Mouse (Mus musculus): ENCODE measurements around the gene Gmeb2. TPM values are rescaled to one million over a fixed set of nuclear protein-coding genes. Genes with fewer than 3 reads are reported as not detected.

Gene Gmeb2
- total RNA-seq, 2 experiments from 2014 or later = 12.1 to 14.5 TPM

- DNase-seq (ENCODE audit: low spot score in 2 of 2) = no peak
These were observed 54.4 kb downstream of the Gmeb2 start for GRCm38 (mm10) chr2:181233443-181233842.

- DNase-seq (ENCODE audit: low spot score in 2 of 2) = no peak
These were observed 56.7 kb downstream of the Gmeb2 start for GRCm38 (mm10) chr2:181231171-181231570.

- DNase-seq (ENCODE audit: low spot score in 2 of 2) = no peak
These were observed 59.5 kb downstream of the Gmeb2 start for GRCm38 (mm10) chr2:181228335-181228734.

- DNase-seq (ENCODE audit: low spot score in 2 of 2) = no peak
These were observed 60.7 kb downstream of the Gmeb2 start for GRCm38 (mm10) chr2:181227122-181227521.

GRCm38 (mm10) chr2:181224994-181225393, 62.8 kb downstream of the Gmeb2 start:
- no peak for DNase-seq (ENCODE audit: low spot score in 2 of 2)

- no peak for DNase-seq (ENCODE audit: low spot score in 2 of 2)
These were observed 67.5 kb downstream of the Gmeb2 start for GRCm38 (mm10) chr2:181220361-181220760.

GRCm38 (mm10) chr2:181219538-181220216, 68.2 kb downstream of the Gmeb2 start, which contains the start of gene Fndc11:
Gene Fndc11 (plus strand): TSS chr2:181220013.
- DNase-seq (ENCODE audit: low spot score in 2 of 2) = peak in 1 of 2 experiments; percentile 58

GRCm38 (mm10) chr2:181218881-181219485, 68.9 kb downstream of the Gmeb2 start:
- DNase-seq (ENCODE audit: low spot score in 2 of 2) = no peak

- DNase-seq (ENCODE audit: low spot score in 2 of 2) = no peak
These were observed 71.8 kb downstream of the Gmeb2 start for GRCm38 (mm10) chr2:181216037-181216436.

GRCm38 (mm10) chr2:181213021-181213445, 74.8 kb downstream of the Gmeb2 start, which contains the start of gene Srms:
Gene Srms (minus strand): TSS chr2:181213185.
- no peak for DNase-seq (ENCODE audit: low spot score in 2 of 2)

GRCm38 (mm10) chr2:181212389-181213020, 75.3 kb downstream of the Gmeb2 start:
- no peak for DNase-seq (ENCODE audit: low spot score in 2 of 2)

GRCm38 (mm10) chr2:181206118-181206517, 81.7 kb downstream of the Gmeb2 start:
- DNase-seq (ENCODE audit: low spot score in 2 of 2) = no peak

- DNase-seq (ENCODE audit: low spot score in 2 of 2) = no peak
These were observed 82.2 kb downstream of the Gmeb2 start for GRCm38 (mm10) chr2:181205678-181206077.

GRCm38 (mm10) chr2:181202886-181203285, 84.9 kb downstream of the Gmeb2 start:
- DNase-seq (ENCODE audit: low spot score in 2 of 2) = no peak

GRCm38 (mm10) chr2:181202422-181202821, 85.4 kb downstream of the Gmeb2 start, which contains the start of gene Ptk6:
Gene Ptk6 (minus strand): TSS chr2:181202789.
- no peak for DNase-seq (ENCODE audit: low spot score in 2 of 2)

GRCm38 (mm10) chr2:181201606-181202005, 86.2 kb downstream of the Gmeb2 start:
- no peak for DNase-seq (ENCODE audit: low spot score in 2 of 2)

Other genes with a start within 250 kb of the Gmeb2 start
- gene Chrna4, start 244.5 kb downstream of the Gmeb2 start, total RNA-seq (2021) = 1 to 10 TPM; 2.9 to 3.8 TPM
- not detected for gene Kcnq2, start 152.7 kb downstream of the Gmeb2 start, total RNA-seq (2021)
- gene Eef1a2, start 131.0 kb downstream of the Gmeb2 start, total RNA-seq (2021) = 100 to 1,000 TPM; 639 to 677 TPM
- gene Ppdpf, start 100.8 kb downstream of the Gmeb2 start, total RNA-seq (2021) = 10 to 100 TPM; 67.4 to 71.2 TPM
- under 1 TPM in 1 of 2 experiments, not detected in 1; 0.10 TPM for gene Ptk6, start 85.2 kb downstream of the Gmeb2 start, total RNA-seq (2021)
- not detected for gene Srms, start 74.8 kb downstream of the Gmeb2 start, total RNA-seq (2021)
- not detected for gene Fndc11, start 68.0 kb downstream of the Gmeb2 start, total RNA-seq (2021)
- 1 to 10 TPM; 4.5 to 6.0 TPM for gene Helz2, start 46.0 kb downstream of the Gmeb2 start, total RNA-seq (2021)
- gene Stmn3, start 26.5 kb upstream of the Gmeb2 start, total RNA-seq (2021) = under 1 TPM; 0.32 to 0.47 TPM
- 10 to 100 TPM; 37.0 to 40.9 TPM for gene Rtel1, start 31.7 kb upstream of the Gmeb2 start, total RNA-seq (2021)
- gene Zgpat, start 76.9 kb upstream of the Gmeb2 start, total RNA-seq (2021) = 10 to 100 TPM; 23.3 to 26.2 TPM
- 10 to 100 TPM; 31.6 to 32.4 TPM for gene Arfrp1, start 77.4 kb upstream of the Gmeb2 start, total RNA-seq (2021)
- gene Lime1, start 92.0 kb upstream of the Gmeb2 start, total RNA-seq (2021) = 10 to 100 TPM; 10.9 to 17.8 TPM
- gene Zbtb46, start 171.4 kb upstream of the Gmeb2 start, total RNA-seq (2021) = 10 to 100 TPM; 10.1 to 12.0 TPM
- not detected for gene Abhd16b, start 205.2 kb upstream of the Gmeb2 start, total RNA-seq (2021)
- gene Tpd52l2, start 209.1 kb upstream of the Gmeb2 start, total RNA-seq (2021) = 10 to 100 TPM; 86.8 to 93.0 TPM
- 10 to 100 TPM; 84.7 to 88.0 TPM for gene Dnajc5, start 232.4 kb upstream of the Gmeb2 start, total RNA-seq (2021)

Data from gastrocnemius, postnatal 4 days (tissue).